Mouse (Mus musculus): ENCODE results near the gene Lrrc8a. TPM values are rescaled to one million over a fixed set of nuclear protein-coding genes. Genes with fewer than 3 reads are reported as not detected.

Lrrc8a gene
- polyA plus RNA-seq, 1 experiment from 2014 or later = 45.9 TPM

DNA sequence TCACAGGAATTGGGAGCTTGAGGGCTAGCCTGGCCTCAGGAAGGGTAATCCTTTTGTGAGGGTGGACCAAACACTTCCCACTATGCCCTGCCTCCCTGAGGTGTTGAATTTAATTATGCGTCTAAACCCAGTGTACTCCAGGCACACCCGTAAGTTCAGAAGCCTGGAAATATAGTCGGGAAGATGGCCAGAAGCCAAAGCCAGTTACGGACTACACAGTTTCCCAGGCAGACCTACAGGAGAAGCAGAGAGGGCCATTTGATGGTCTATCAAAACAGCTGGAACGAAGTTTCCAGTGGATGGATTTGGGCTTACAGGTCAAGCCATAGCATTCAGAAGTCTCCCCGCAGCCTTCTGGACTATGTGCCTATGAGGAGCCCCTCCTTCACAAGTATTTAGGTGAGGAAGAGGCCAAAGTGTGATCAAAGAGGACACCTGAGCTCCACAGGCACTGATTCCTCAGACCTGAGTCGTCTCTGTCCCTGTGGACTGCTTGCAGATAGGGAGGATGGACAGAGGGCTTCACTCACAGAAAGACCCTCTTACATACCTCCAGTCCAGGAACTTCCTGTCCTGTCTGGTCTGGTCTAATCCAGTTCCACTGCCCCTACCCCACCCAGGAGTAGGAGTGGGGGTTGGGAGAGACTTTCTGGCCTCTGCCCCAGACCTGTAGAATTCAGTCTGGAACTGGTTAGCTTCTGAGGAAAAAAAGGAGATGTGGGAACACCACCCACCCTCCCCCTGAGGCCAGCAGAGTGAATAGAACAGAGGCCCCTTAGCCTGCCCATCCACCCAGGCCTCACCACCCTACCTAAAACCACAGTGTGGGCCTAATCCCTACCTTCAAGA is 27.4 kb downstream of the Lrrc8a start:
- Histone ChIP-seq H3K9me3 (no peaks in the 10 kb centered on the region), H3K4me1 (peaks cover 41% of the 10 kb centered on the region), H3K27me3 (no peaks in the 10 kb centered on the region), H3K4me3 (no peak overlapping the region), H3K36me3 (peaks cover 49% of the 10 kb centered on the region), H3K27ac (peak overlapping the region; percentile 87), H3K4me2 (no peak overlapping the region), H3K9ac (peak overlapping the region; percentile 58; the same call in 1 of the 2 replicates)
- WGBS = 49% methylated on average over 7 of the region's 7 CpGs
- ATAC-seq (ENCODE audit: insufficient number of reproducible peaks, insufficient read depth, low FRiP score, low TSS enrichment, low read depth) = no peak

GRCm38 (mm10) chr2:30265767-30266253 is 28.3 kb downstream of the Lrrc8a start, which contains the start of gene Phyhd1:
Phyhd1 (plus strand) TSS chr2:30266203.
- ATAC-seq (ENCODE audit: insufficient number of reproducible peaks, insufficient read depth, low FRiP score, low TSS enrichment, low read depth) = no peak
- peaks cover 45% of the 10 kb centered on the region for H3K4me1 ChIP-seq
- no peaks in the 10 kb centered on the region for H3K27me3 ChIP-seq
- no peak within 1 kb of the TSS for H3K4me3 ChIP-seq
- H3K27ac ChIP-seq = peak within 1 kb of the TSS; percentile 87
- H3K9me3 ChIP-seq = no peaks in the 10 kb centered on the region
- H3K9ac ChIP-seq = peak within 1 kb of the TSS; percentile 58
- H3K4me2 ChIP-seq = 0 out of 2 replicates have a peak within 1 kb of the TSS, but pooled peaks have one; percentile 16
- peaks cover 41% of the 10 kb centered on the region for H3K36me3 ChIP-seq
- WGBS = 25% methylated on average over 5 of the region's 5 CpGs

GRCm38 (mm10) chr2:30266392-30266941 is 29.0 kb downstream of the Lrrc8a start:
- no peaks in the 10 kb centered on the region for H3K27me3 ChIP-seq
- ATAC-seq (ENCODE audit: insufficient number of reproducible peaks, insufficient read depth, low FRiP score, low TSS enrichment, low read depth) = peak; percentile 56
- peaks cover 45% of the 10 kb centered on the region for H3K4me1 ChIP-seq
- no peak overlapping the region for H3K4me3 ChIP-seq
- peak overlapping the region; percentile 58 for H3K9ac ChIP-seq
- WGBS = 21% methylated on average over 4 of the region's 4 CpGs
- peak overlapping the region; percentile 87 for H3K27ac ChIP-seq
- no peaks in the 10 kb centered on the region for H3K9me3 ChIP-seq
- H3K36me3 ChIP-seq = peaks cover 34% of the 10 kb centered on the region
- 0 out of 2 replicates have a peak overlapping the region, but pooled peaks have one; percentile 16 for H3K4me2 ChIP-seq

DNA sequence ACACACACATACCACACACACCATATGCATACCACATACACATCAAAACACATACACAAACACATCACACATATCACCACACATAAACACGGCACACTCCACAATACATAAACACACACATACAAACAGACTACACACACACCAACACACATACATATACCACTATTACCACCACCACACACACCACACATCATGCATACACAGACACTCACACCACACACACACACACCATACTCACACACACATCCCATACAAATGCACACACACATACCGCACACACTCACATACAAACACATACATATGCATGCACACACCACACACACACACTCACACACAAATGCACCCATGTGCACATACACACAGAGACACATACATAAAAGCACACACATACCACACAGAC is 30.0 kb downstream of the Lrrc8a start:
- no peaks in the 10 kb centered on the region for H3K27me3 ChIP-seq
- H3K36me3 ChIP-seq = peaks cover 24% of the 10 kb centered on the region
- ATAC-seq (ENCODE audit: insufficient number of reproducible peaks, insufficient read depth, low FRiP score, low TSS enrichment, low read depth) = no peak
- H3K4me2 ChIP-seq = no peak overlapping the region
- H3K27ac ChIP-seq = no peak overlapping the region
- no peaks in the 10 kb centered on the region for H3K9me3 ChIP-seq
- H3K4me1 ChIP-seq = peaks cover 45% of the 10 kb centered on the region
- H3K4me3 ChIP-seq = no peak overlapping the region
- no peak overlapping the region for H3K9ac ChIP-seq
- 94% methylated on average over 2 of the region's 2 CpGs for WGBS

GRCm38 (mm10) chr2:30268371-30268770 is 30.9 kb downstream of the Lrrc8a start:
- H3K4me1 ChIP-seq = peaks cover 41% of the 10 kb centered on the region
- H3K9me3 ChIP-seq = no peaks in the 10 kb centered on the region
- H3K27ac ChIP-seq = no peak overlapping the region
- peaks cover 17% of the 10 kb centered on the region for H3K36me3 ChIP-seq
- no peak overlapping the region for H3K4me2 ChIP-seq
- H3K9ac ChIP-seq = no peak overlapping the region
- 50% methylated on average over 4 of the region's 4 CpGs for WGBS
- H3K4me3 ChIP-seq = no peak overlapping the region
- ATAC-seq (ENCODE audit: insufficient number of reproducible peaks, insufficient read depth, low FRiP score, low TSS enrichment, low read depth) = no peak
- no peaks in the 10 kb centered on the region for H3K27me3 ChIP-seq

GRCm38 (mm10) chr2:30269241-30269990 is 31.9 kb downstream of the Lrrc8a start:
- Histone ChIP-seq H3K27me3 (no peaks in the 10 kb centered on the region), H3K4me2 (no peak overlapping the region), H3K9ac (no peak overlapping the region), H3K27ac (peak overlapping the region; percentile 56; the same call in 1 of the 2 replicates), H3K9me3 (no peaks in the 10 kb centered on the region), H3K4me3 (no peak overlapping the region), H3K4me1 (peaks cover 34% of the 10 kb centered on the region), H3K36me3 (peaks cover 7% of the 10 kb centered on the region)
- 85% methylated on average over 17 of the region's 17 CpGs for WGBS
- no peak for ATAC-seq (ENCODE audit: insufficient number of reproducible peaks, insufficient read depth, low FRiP score, low TSS enrichment, low read depth)

DNA sequence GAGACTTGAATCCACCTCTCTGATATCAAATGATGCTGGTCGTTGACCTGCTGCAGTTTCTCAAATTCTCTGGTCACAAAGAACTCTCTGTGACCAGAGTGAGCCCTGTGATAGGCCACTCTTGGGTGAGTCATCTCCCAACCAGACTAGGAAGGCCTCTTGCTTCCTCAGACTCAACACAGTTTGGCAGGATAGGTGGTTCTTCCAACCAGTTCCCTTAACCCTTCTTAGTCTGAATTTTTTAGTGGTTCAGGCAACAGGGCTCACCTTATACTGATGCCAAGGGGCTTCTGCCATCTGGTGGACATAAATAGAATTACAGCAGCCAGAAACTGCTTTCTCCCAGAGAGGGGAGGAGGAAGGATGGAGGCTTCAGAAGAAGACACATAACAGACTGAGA is 32.6 kb downstream of the Lrrc8a start:
- 14% methylated on average over 1 of the region's 1 CpGs for WGBS
- H3K9ac ChIP-seq = no peak overlapping the region
- no peaks in the 10 kb centered on the region for H3K9me3 ChIP-seq
- H3K27me3 ChIP-seq = no peaks in the 10 kb centered on the region
- H3K4me1 ChIP-seq = peaks cover 28% of the 10 kb centered on the region
- H3K36me3 ChIP-seq = no peaks in the 10 kb centered on the region
- no peak overlapping the region for H3K4me2 ChIP-seq
- peak; percentile 66; the same call in 1 of the 2 replicates for ATAC-seq (ENCODE audit: insufficient number of reproducible peaks, insufficient read depth, low FRiP score, low TSS enrichment, low read depth)
- no peak overlapping the region for H3K4me3 ChIP-seq
- 0 out of 2 replicates have a peak overlapping the region, but pooled peaks have one; percentile 56 for H3K27ac ChIP-seq

DNA sequence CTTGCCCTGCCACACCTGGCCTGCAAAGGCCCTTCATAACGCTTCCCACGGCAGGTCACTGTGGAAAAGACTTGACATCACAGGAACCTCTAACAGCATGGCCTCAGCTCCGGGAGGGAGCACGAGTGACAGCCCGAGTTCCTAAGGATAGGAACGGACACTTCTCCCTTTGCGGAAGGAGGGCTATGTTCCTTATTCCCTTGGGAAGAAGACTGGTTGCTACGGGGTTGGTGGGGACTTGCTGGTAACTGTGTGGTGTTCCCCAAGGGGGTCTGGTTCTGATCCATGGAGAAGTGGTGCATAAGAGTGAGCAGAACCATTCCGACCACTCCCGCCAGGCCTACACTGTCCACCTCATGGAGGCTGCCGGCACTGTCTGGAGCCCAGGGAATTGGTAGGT is 43.2 kb downstream of the Lrrc8a start, which contains the start of gene Gm28038:
Gm28038 (plus strand) TSS at position 301 of the 400 bp plus-strand sequence.
- 83% methylated on average over 11 of the region's 11 CpGs for WGBS
- peaks cover 12% of the 10 kb centered on the region for H3K4me1 ChIP-seq
- peaks cover 21% of the 10 kb centered on the region; the same call in 1 of the 2 replicates for H3K36me3 ChIP-seq
- H3K4me3 ChIP-seq = no peak within 1 kb of the TSS
- no peak within 1 kb of the TSS for H3K4me2 ChIP-seq
- no peak within 1 kb of the TSS for H3K9ac ChIP-seq
- no peak within 1 kb of the TSS for H3K27ac ChIP-seq
- no peaks in the 10 kb centered on the region for H3K27me3 ChIP-seq
- no peak for ATAC-seq (ENCODE audit: insufficient number of reproducible peaks, insufficient read depth, low FRiP score, low TSS enrichment, low read depth)
- H3K9me3 ChIP-seq = no peaks in the 10 kb centered on the region

DNA sequence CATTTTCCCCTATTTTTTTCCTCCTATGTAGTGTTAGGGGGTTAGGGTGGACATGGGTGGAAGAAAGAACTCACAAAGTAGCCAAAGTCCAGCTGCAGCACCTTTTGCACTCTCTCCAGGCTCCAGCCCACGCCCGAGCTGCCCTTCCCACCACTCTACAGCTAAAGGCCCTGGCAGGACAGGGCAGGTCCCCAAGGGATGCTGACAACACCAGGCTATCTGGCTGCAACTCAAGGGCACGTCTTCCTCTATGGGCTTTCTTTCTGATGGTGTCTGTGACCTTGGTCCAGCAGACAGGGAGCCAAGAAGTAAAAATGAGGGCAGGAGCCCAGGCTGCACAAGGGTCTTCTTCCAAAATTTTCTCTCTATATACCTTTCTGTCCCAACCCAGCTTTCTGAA is 44.1 kb downstream of the Lrrc8a start:
- Histone ChIP-seq H3K27ac (no peak overlapping the region), H3K4me3 (no peak overlapping the region), H3K36me3 (peaks cover 21% of the 10 kb centered on the region; the same call in 1 of the 2 replicates), H3K9ac (no peak overlapping the region), H3K9me3 (no peaks in the 10 kb centered on the region), H3K4me2 (no peak overlapping the region), H3K27me3 (no peaks in the 10 kb centered on the region), H3K4me1 (peaks cover 12% of the 10 kb centered on the region)
- WGBS = 72% methylated on average over 3 of the region's 3 CpGs
- no peak for ATAC-seq (ENCODE audit: insufficient number of reproducible peaks, insufficient read depth, low FRiP score, low TSS enrichment, low read depth)

GRCm38 (mm10) chr2:30283193-30283592 is 45.7 kb downstream of the Lrrc8a start:
- Histone ChIP-seq H3K4me3 (no peak overlapping the region), H3K4me2 (no peak overlapping the region), H3K9ac (no peak overlapping the region), H3K27me3 (no peaks in the 10 kb centered on the region), H3K27ac (no peak overlapping the region), H3K36me3 (peaks cover 21% of the 10 kb centered on the region; the same call in 1 of the 2 replicates), H3K9me3 (no peaks in the 10 kb centered on the region), H3K4me1 (peaks cover 24% of the 10 kb centered on the region)
- no peak for ATAC-seq (ENCODE audit: insufficient number of reproducible peaks, insufficient read depth, low FRiP score, low TSS enrichment, low read depth)
- 87% methylated on average over 2 of the region's 2 CpGs for WGBS

GRCm38 (mm10) chr2:30285004-30285403 is 47.5 kb downstream of the Lrrc8a start:
- H3K9ac ChIP-seq = no peak overlapping the region

More at GRCm38 (mm10) chr2:30285004-30285403, 47.5 kb downstream of the Lrrc8a start:
- ATAC-seq (ENCODE audit: insufficient number of reproducible peaks, insufficient read depth, low FRiP score, low TSS enrichment, low read depth) = no peak
- Histone ChIP-seq H3K36me3 (peaks cover 22% of the 10 kb centered on the region; the same call in 1 of the 2 replicates), H3K9me3 (no peaks in the 10 kb centered on the region), H3K4me2 (peak overlapping the region; percentile 98), H3K27ac (no peak overlapping the region), H3K27me3 (no peaks in the 10 kb centered on the region), H3K4me1 (peaks cover 24% of the 10 kb centered on the region), H3K4me3 (peak overlapping the region; percentile 89)
- 91% methylated on average over 5 of the region's 5 CpGs for WGBS

Data from embryonic facial prominence, embryonic 13.5 days (tissue).